Mouse (Mus musculus) liver, embryonic 14.5 days (tissue): Measurements from ENCODE around the gene Dnah8.

Experiments used
- CTCF ChIP-seq: IDR thresholded peaks from 2 replicates; pipeline ENCODE4 v1.5.1; 2016; ENCODE audit warnings: antibody characterized with exemption, low read depth, control low read depth
- EP300 ChIP-seq: IDR thresholded peaks from 2 replicates; pipeline ENCODE4 v1.6.1; 2016; ENCODE audit warnings: antibody characterized with exemption, low read depth

DNA sequence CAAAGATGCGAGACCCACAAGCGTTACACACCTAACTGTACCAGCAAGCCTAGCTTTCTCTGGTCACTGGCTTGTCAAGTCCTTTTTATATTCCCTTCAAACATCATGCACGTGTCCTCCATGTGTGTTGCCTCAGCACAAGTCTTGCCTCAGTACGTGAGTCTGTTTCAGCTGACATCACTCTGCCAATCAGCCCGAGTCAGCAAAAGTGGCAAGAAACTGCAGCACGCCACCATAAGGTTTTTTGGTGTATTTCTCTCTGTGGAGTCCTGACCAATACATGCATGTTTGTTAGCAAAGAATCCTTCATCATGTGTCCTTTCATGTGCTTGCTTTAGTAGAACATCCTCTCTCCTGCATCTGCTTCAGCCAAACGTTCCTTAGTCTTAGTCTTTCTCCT is 200.3 kb downstream of the Dnah8 start:
- TF ChIP-seq CTCF (no peak), EP300 (no peak)
